Mouse (Mus musculus): ENCODE measurements around the gene Hist1h2ae. TPM values are rescaled to one million over a fixed set of nuclear protein-coding genes. Genes with fewer than 3 reads are reported as not detected.

The Hist1h2ae gene
- polyA plus RNA-seq, 1 experiment from 2014 or later: 114 TPM

GRCm38 (mm10) chr13:23530901-23531875 lies 39.8 kb downstream of the Hist1h2ae start, which contains the start of gene Hist1h4h:
Gene Hist1h4h, plus strand, starts transcription at chr13:23531050.
- H3K27me3 ChIP-seq (ENCODE audit: control insufficient read depth, insufficient read depth, low read length): no peaks in the 10 kb centered on the region
- ATAC-seq (ENCODE audit: low FRiP score, low TSS enrichment): peak; percentile 76
- H3K4me2 ChIP-seq (replicated peaks; ENCODE audit: low read depth, low read length): peak within 1 kb of the TSS; percentile 69
- H3K36me3 ChIP-seq (ENCODE audit: control insufficient read depth, insufficient read depth, low read length): no peaks in the 10 kb centered on the region
- peaks cover 14% of the 10 kb centered on the region for H3K4me1 ChIP-seq (ENCODE audit: control insufficient read depth, insufficient read depth, low read length)
- H3K4me3 ChIP-seq (ENCODE audit: low read length): peak within 1 kb of the TSS; percentile 62
- peak within 1 kb of the TSS; percentile 89 for H3K9ac ChIP-seq (ENCODE audit: low read depth, low read length)
- WGBS: under 1% methylated on average over 51 of the region's 70 CpGs
- no peaks in the 10 kb centered on the region for H3K9me3 ChIP-seq (ENCODE audit: control insufficient read depth, low read length)
- H3K27ac ChIP-seq (ENCODE audit: low read depth, low read length): peak within 1 kb of the TSS; percentile 99

GRCm38 (mm10) chr13:23530181-23530900 lies 40.7 kb downstream of the Hist1h2ae start:
- Histone ChIP-seq H3K4me3 (ENCODE audit: low read length) (peak overlapping the region; percentile 62), H3K27ac (ENCODE audit: low read depth, low read length) (peak overlapping the region; percentile 99), H3K4me2 (replicated peaks; ENCODE audit: low read depth, low read length) (peak overlapping the region; percentile 69), H3K4me1 (ENCODE audit: control insufficient read depth, insufficient read depth, low read length) (peaks cover 13% of the 10 kb centered on the region), H3K9ac (ENCODE audit: low read depth, low read length) (peak overlapping the region; percentile 89), H3K27me3 (ENCODE audit: control insufficient read depth, insufficient read depth, low read length) (no peaks in the 10 kb centered on the region), H3K9me3 (ENCODE audit: control insufficient read depth, low read length) (no peaks in the 10 kb centered on the region), H3K36me3 (ENCODE audit: control insufficient read depth, insufficient read depth, low read length) (no peaks in the 10 kb centered on the region)
- under 1% methylated on average over 20 of the region's 20 CpGs for WGBS
- no peak for ATAC-seq (ENCODE audit: low FRiP score, low TSS enrichment)

GRCm38 (mm10) chr13:23529480-23530165 lies 41.4 kb downstream of the Hist1h2ae start:
- peak overlapping the region; percentile 69 for H3K4me2 ChIP-seq (replicated peaks; ENCODE audit: low read depth, low read length)
- H3K9me3 ChIP-seq (ENCODE audit: control insufficient read depth, low read length): no peaks in the 10 kb centered on the region
- no peak for ATAC-seq (ENCODE audit: low FRiP score, low TSS enrichment)
- H3K36me3 ChIP-seq (ENCODE audit: control insufficient read depth, insufficient read depth, low read length): no peaks in the 10 kb centered on the region
- H3K27ac ChIP-seq (ENCODE audit: low read depth, low read length): peak overlapping the region; percentile 99
- H3K27me3 ChIP-seq (ENCODE audit: control insufficient read depth, insufficient read depth, low read length): no peaks in the 10 kb centered on the region
- H3K4me1 ChIP-seq (ENCODE audit: control insufficient read depth, insufficient read depth, low read length): peaks cover 13% of the 10 kb centered on the region
- H3K9ac ChIP-seq (ENCODE audit: low read depth, low read length): peak overlapping the region; percentile 89
- peak overlapping the region; percentile 62 for H3K4me3 ChIP-seq (ENCODE audit: low read length)
- WGBS: 14% methylated on average over 2 of the region's 2 CpGs

GRCm38 (mm10) chr13:23529005-23529404 lies 42.0 kb downstream of the Hist1h2ae start:
- 46% methylated on average over 5 of the region's 5 CpGs for WGBS
- Histone ChIP-seq H3K36me3 (ENCODE audit: control insufficient read depth, insufficient read depth, low read length) (no peaks in the 10 kb centered on the region), H3K27me3 (ENCODE audit: control insufficient read depth, insufficient read depth, low read length) (no peaks in the 10 kb centered on the region), H3K4me2 (replicated peaks; ENCODE audit: low read depth, low read length) (peak overlapping the region; percentile 69; the same call in 1 of the 2 replicates), H3K27ac (ENCODE audit: low read depth, low read length) (no peak overlapping the region), H3K4me3 (ENCODE audit: low read length) (0 out of 2 replicates have a peak overlapping the region, but pooled peaks have one; percentile 0), H3K9ac (ENCODE audit: low read depth, low read length) (no peak overlapping the region), H3K9me3 (ENCODE audit: control insufficient read depth, low read length) (no peaks in the 10 kb centered on the region), H3K4me1 (ENCODE audit: control insufficient read depth, insufficient read depth, low read length) (peaks cover 13% of the 10 kb centered on the region)
- ATAC-seq (ENCODE audit: low FRiP score, low TSS enrichment): peak; percentile 16; the same call in 1 of the 2 replicates

- peaks cover 6% of the 10 kb centered on the region; the same call in 1 of the 2 replicates for H3K4me1 ChIP-seq (ENCODE audit: control insufficient read depth, insufficient read depth, low read length)
- no peaks in the 10 kb centered on the region for H3K27me3 ChIP-seq (ENCODE audit: control insufficient read depth, insufficient read depth, low read length)
- whole genome bisulfite sequencing: under 1% methylated on average over 17 of the region's 17 CpGs
- peak overlapping the region; percentile 35; the same call in 1 of the 2 replicates for H3K9ac ChIP-seq (ENCODE audit: low read depth, low read length)
- H3K36me3 ChIP-seq (ENCODE audit: control insufficient read depth, insufficient read depth, low read length): no peaks in the 10 kb centered on the region
- ATAC-seq (ENCODE audit: low FRiP score, low TSS enrichment): peak; percentile 46; the same call in 1 of the 2 replicates
- no peaks in the 10 kb centered on the region for H3K9me3 ChIP-seq (ENCODE audit: control insufficient read depth, low read length)
- peak overlapping the region; percentile 45 for H3K4me3 ChIP-seq (ENCODE audit: low read length)
- H3K4me2 ChIP-seq (replicated peaks; ENCODE audit: low read depth, low read length): peak overlapping the region; percentile 43
- no peak overlapping the region for H3K27ac ChIP-seq (ENCODE audit: low read depth, low read length)
Observed at GRCm38 (mm10) chr13:23526312-23526711, 44.7 kb downstream of the Hist1h2ae start.

GRCm38 (mm10) chr13:23525901-23526300 lies 45.1 kb downstream of the Hist1h2ae start:
- Histone ChIP-seq H3K9ac (ENCODE audit: low read depth, low read length) (peak overlapping the region; percentile 34; the same call in 1 of the 2 replicates), H3K36me3 (ENCODE audit: control insufficient read depth, insufficient read depth, low read length) (no peaks in the 10 kb centered on the region)
- ATAC-seq (ENCODE audit: low FRiP score, low TSS enrichment): no peak

GRCm38 (mm10) chr13:23524654-23525053 lies 46.4 kb downstream of the Hist1h2ae start:
- ATAC-seq (ENCODE audit: low FRiP score, low TSS enrichment): peak; percentile 45
- Histone ChIP-seq H3K4me2 (replicated peaks; ENCODE audit: low read depth, low read length) (no peak overlapping the region), H3K4me3 (ENCODE audit: low read length) (no peak overlapping the region; the same call in 1 of the 2 replicates), H3K4me1 (ENCODE audit: control insufficient read depth, insufficient read depth, low read length) (peaks cover 6% of the 10 kb centered on the region; the same call in 1 of the 2 replicates), H3K27ac (ENCODE audit: low read depth, low read length) (no peak overlapping the region), H3K9ac (ENCODE audit: low read depth, low read length) (no peak overlapping the region), H3K27me3 (ENCODE audit: control insufficient read depth, insufficient read depth, low read length) (no peaks in the 10 kb centered on the region), H3K36me3 (ENCODE audit: control insufficient read depth, insufficient read depth, low read length) (no peaks in the 10 kb centered on the region), H3K9me3 (ENCODE audit: control insufficient read depth, low read length) (no peaks in the 10 kb centered on the region)
- WGBS: 10% methylated on average over 5 of the region's 5 CpGs

More at GRCm38 (mm10) chr13:23525901-23526300, 45.1 kb downstream of the Hist1h2ae start:
- Histone ChIP-seq H3K9me3 (ENCODE audit: control insufficient read depth, low read length) (no peaks in the 10 kb centered on the region), H3K27me3 (ENCODE audit: control insufficient read depth, insufficient read depth, low read length) (no peaks in the 10 kb centered on the region), H3K4me3 (ENCODE audit: low read length) (peak overlapping the region; percentile 45), H3K27ac (ENCODE audit: low read depth, low read length) (no peak overlapping the region), H3K4me1 (ENCODE audit: control insufficient read depth, insufficient read depth, low read length) (peaks cover 6% of the 10 kb centered on the region; the same call in 1 of the 2 replicates), H3K4me2 (replicated peaks; ENCODE audit: low read depth, low read length) (peak overlapping the region; percentile 43)
- 2% methylated on average over 10 of the region's 10 CpGs for WGBS

GRCm38 (mm10) chr13:23523976-23524375 lies 47.0 kb downstream of the Hist1h2ae start:
- Histone ChIP-seq H3K4me3 (ENCODE audit: low read length) (no peak overlapping the region), H3K4me1 (ENCODE audit: control insufficient read depth, insufficient read depth, low read length) (peaks cover 4% of the 10 kb centered on the region; the same call in 1 of the 2 replicates), H3K9me3 (ENCODE audit: control insufficient read depth, low read length) (no peaks in the 10 kb centered on the region), H3K27ac (ENCODE audit: low read depth, low read length) (no peak overlapping the region), H3K27me3 (ENCODE audit: control insufficient read depth, insufficient read depth, low read length) (no peaks in the 10 kb centered on the region), H3K4me2 (replicated peaks; ENCODE audit: low read depth, low read length) (no peak overlapping the region), H3K9ac (ENCODE audit: low read depth, low read length) (no peak overlapping the region), H3K36me3 (ENCODE audit: control insufficient read depth, insufficient read depth, low read length) (no peaks in the 10 kb centered on the region)
- 57% methylated on average over 5 of the region's 5 CpGs for WGBS
- no peak for ATAC-seq (ENCODE audit: low FRiP score, low TSS enrichment)
